Mouse (Mus musculus): ENCODE measurements around the gene Rhof.

DNA sequence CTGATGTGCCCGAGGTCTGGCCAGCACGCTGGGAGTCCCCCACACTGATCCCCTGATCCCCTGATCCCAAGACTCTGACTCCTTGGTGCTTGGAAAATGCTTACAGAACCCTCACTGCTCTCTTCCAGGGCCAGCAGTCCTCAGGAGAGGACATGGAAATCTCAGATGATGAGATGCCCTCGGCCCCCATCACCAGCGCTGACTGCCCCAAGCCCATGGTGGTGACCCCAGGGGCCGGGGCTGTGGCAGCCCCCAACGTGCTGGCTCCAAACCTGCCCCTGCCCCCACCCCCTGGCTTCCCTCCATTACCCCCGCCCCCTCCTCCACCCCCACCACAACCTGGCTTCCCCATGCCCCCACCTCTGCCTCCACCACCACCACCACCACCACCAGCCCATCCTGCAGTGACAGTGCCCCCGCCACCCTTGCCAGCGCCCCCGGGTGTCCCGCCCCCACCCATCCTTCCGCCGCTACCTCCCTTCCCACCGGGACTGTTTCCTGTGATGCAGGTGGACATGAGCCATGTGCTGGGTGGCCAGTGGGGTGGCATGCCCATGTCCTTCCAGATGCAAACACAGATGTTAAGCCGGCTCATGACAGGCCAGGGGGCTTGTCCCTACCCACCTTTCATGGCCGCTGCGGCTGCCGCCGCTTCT, 19.3 kb upstream of the Rhof start:
- TF ChIP-seq POLR2A (IDR thresholded peaks at IDR 0.05; ENCODE audit: borderline replicate concordance, extremely low read depth, insufficient read depth, insufficient read length, poor library complexity, severe bottlenecking) (no peak), CTCF (IDR thresholded peaks at IDR 0.05; ENCODE audit: borderline replicate concordance, extremely low read depth, insufficient read depth, insufficient read length) (no peak)

Data from brain, embryonic 14.5 days (tissue).